Mouse (Mus musculus) lung, embryonic 16.5 days (tissue): ENCODE measurements at regions not wholly inside any gene's neighbourhood (a gene's known extent, or its start where the extent isn't known, plus 50 kb on each side); places are given as distances from the start of the nearest gene placed in this dataset.

Experiments
- ATAC-seq: fragments of 200-750 bp; cut with Nextera tagmentation; 2 replicates; pipeline ENCODE4 v1.8.0; 2017; ENCODE audit warnings: low read depth, mild to moderate bottlenecking, moderate library complexity
- H3K27ac ChIP-seq: fragments of 300-500 bp; sonication (generic); 2 replicates; pipeline ENCODE4 v1.5.1; 2014; ENCODE audit warnings: mild to moderate bottlenecking, control low read depth, low read length
- H3K27me3 ChIP-seq: fragments of 300-500 bp; sonication (generic); 2 replicates; pipeline ENCODE4 v1.6.1; 2014; ENCODE audit warnings: low read depth, low read length, mixed read lengths; ENCODE audit not compliant: control insufficient read depth, insufficient read depth
- H3K36me3 ChIP-seq: fragments of 300-500 bp; sonication (generic); 2 replicates; pipeline ENCODE4 v1.6.1; 2014; ENCODE audit warnings: low read length; ENCODE audit not compliant: control insufficient read depth, insufficient read depth
- H3K4me1 ChIP-seq: fragments of 300-500 bp; sonication (generic); replicated peaks from 2 replicates; pipeline ENCODE4 v1.6.1; 2014; ENCODE audit warnings: low read length, mixed read lengths; ENCODE audit not compliant: control insufficient read depth, insufficient read depth
- H3K4me2 ChIP-seq: fragments of 300-500 bp; sonication (generic); 2 replicates; pipeline ENCODE4 v1.6.1; 2014; ENCODE audit warnings: low read depth, low read length, control low read depth
- H3K4me3 ChIP-seq: fragments of 300-500 bp; sonication (generic); 2 replicates; pipeline ENCODE4 v1.5.1; 2014; ENCODE audit warnings: mild to moderate bottlenecking, low read length, control low read depth
- H3K9ac ChIP-seq: fragments of 300-500 bp; sonication (generic); 2 replicates; pipeline ENCODE4 v1.6.1; 2014; ENCODE audit warnings: low read length, control low read depth
- H3K9me3 ChIP-seq: fragments of 300-500 bp; sonication (generic); 2 replicates; pipeline ENCODE4 v1.6.1; 2016; ENCODE audit warnings: low read length; ENCODE audit not compliant: control insufficient read depth
- WGBS: fragments of 180-500 bp; shearing (Covaris S2); extraction: QIAGEN DNeasy Blood & Tissue Kit; methylation state at CpG from one replicate; pipeline ENCODE4 v1.1.7; 2014; 5-methylcytosine and 5-hydroxymethylcytosine counted together

DNA sequence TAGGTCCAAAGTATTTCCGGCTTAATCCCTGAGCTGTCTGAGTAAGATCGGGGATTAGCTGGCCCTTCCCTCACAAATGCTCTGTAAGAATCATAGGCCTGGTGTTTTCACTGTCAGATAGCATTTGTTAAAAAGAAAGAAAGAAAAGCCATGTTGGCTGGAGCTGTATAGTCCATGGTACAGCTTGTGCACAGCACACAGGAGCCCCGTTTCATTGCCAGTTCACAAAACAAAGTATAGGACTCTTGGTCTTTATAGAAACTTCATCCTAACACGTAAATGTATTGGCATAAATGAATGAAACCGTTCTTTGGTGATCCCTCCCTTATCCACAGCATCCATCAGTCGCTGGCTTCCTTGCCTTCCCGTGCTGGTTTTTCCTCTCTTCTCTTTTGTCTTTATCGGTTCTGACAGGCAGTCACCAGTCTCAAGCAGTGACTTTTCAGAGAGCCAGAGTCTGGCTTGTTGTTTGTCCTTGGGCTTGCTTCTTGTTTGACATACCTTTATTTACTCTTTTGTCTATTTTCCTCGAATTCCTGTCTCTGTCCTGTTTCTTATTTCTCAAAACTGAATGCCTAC lies 117.3 kb downstream of the Dhrs2 start:
- Histone ChIP-seq H3K9ac (no peak overlapping the region), H3K4me1 (no peaks in the 10 kb centered on the region), H3K27ac (no peak overlapping the region), H3K27me3 (no peaks in the 10 kb centered on the region), H3K4me3 (no peak overlapping the region), H3K4me2 (no peak overlapping the region), H3K9me3 (no peaks in the 10 kb centered on the region), H3K36me3 (no peaks in the 10 kb centered on the region)
- 56% methylated on average over 9 of the region's 9 CpGs for WGBS
- no peak for ATAC-seq

DNA sequence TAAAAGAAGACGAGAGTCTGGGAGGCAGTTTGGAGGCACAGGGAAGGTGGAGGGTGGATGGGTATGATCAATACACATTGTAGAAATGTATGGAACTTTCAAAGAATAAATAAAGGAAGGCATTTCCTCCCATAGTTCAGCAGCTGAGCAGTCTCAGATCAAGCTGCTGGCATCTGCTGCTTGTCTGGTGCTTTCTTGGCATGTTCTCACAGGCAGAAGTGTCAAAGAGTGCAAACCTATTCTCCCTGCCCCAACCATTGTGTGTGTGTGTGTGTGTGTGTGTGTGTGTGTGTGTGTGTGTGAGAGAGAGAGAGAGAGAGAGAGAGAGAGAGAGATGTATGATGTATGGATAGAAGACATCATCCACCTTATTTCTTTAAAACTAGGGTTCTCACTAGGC lies 121.5 kb downstream of the Dhrs2 start:
- no peaks in the 10 kb centered on the region for H3K36me3 ChIP-seq

DNA sequence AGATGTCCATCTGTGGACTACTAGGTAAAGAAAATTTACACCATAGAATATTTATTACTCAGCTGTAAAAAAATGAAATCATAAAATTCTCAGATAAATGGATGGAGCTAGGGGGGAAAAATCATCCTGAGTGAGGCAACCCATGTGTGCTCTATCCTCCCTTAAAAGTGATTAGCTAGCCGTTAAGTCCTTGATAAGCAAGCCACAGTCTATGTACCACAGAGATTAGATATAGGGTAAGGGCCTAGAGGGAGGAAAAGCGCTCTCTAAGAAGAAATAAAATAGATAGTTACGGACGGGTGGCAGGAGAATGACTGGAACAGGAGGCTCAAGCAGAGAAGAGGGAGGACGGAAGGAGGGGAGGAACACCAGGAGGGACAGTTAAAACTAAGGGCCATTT lies 122.1 kb downstream of the Dhrs2 start:
- Histone ChIP-seq H3K4me2 (no peak overlapping the region), H3K27me3 (no peaks in the 10 kb centered on the region), H3K9me3 (no peaks in the 10 kb centered on the region), H3K9ac (no peak overlapping the region), H3K27ac (no peak overlapping the region), H3K4me1 (no peaks in the 10 kb centered on the region), H3K36me3 (no peaks in the 10 kb centered on the region), H3K4me3 (no peak overlapping the region)
- 73% methylated on average over 5 of the region's 5 CpGs for WGBS
- ATAC-seq: no peak

More for the DNA sequence above, 121.5 kb downstream of the Dhrs2 start:
- Histone ChIP-seq H3K4me2 (no peak overlapping the region), H3K4me1 (no peaks in the 10 kb centered on the region), H3K9me3 (no peaks in the 10 kb centered on the region), H3K27ac (no peak overlapping the region), H3K27me3 (no peaks in the 10 kb centered on the region), H3K9ac (no peak overlapping the region), H3K4me3 (no peak overlapping the region)
- no peak for ATAC-seq
- WGBS: 30% methylated on average over 1 of the region's 1 CpGs

DNA sequence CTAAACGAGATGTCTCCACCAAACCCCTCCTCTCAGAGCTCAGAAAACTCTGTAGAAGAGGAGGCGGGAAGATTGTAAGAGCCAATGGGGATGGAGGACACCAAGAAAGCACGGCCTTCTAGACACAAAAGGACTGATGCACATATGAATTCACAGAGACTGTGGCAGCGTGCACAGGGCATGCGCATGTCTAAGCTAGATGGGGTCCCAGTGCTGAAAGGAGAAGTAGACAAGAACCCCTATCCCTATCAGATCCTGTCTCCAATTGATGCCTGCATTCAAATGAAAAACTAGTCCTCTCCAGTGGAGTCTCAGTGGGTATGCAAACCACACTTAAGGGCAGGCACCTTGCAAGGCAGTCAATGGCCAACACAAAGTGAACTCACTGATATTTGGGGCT lies 123.3 kb downstream of the Dhrs2 start:
- no peaks in the 10 kb centered on the region for H3K9me3 ChIP-seq
- no peak overlapping the region for H3K4me2 ChIP-seq
- H3K4me1 ChIP-seq: no peaks in the 10 kb centered on the region
- H3K27ac ChIP-seq: no peak overlapping the region
- whole genome bisulfite sequencing: 85% methylated on average over 5 of the region's 5 CpGs
- no peak for ATAC-seq
- no peak overlapping the region for H3K9ac ChIP-seq
- no peaks in the 10 kb centered on the region for H3K36me3 ChIP-seq
- no peaks in the 10 kb centered on the region for H3K27me3 ChIP-seq
- H3K4me3 ChIP-seq: no peak overlapping the region

DNA sequence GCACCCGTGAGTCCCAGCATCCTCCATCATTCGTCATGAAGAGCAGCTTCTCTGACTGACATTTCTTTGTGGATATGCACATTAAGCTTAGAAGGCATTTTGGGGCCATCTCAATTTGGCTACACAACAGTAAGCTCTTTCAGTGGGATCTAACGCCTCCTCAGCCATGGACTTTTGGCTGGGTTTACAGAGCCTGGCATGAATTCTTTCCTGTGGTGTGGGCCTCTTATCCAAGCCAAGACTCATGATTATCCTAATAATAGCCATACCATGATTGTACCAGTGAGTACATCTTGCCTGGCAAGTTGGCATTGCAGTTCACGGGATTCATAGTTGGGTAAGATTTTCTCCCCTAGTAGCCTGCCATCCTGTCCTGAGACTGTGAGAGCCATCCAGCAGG lies 126.3 kb downstream of the Dhrs2 start:
- Histone ChIP-seq H3K4me3 (no peak overlapping the region), H3K9ac (no peak overlapping the region)
- 82% methylated on average over 4 of the region's 4 CpGs for WGBS

DNA sequence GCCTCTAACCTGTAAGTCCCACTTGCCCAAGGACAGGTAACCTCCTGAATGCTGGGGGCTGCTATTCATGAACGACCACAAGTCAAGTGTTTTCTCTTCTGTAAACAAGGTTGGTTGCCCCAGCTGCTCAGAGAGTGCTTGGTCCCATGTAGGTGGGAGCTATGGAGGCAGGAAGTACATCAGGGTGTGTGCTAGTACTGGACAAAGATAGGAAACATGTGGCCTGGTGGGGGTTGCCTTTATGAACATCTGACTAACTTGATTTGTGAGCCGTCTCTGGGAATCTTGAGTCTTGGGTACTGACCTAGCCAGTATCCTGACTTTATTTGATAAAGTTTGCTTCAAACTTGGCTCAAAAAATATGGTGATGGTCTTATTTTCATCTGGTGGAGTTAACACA lies 121.3 kb upstream of the Dhrs4 start:
- peak; percentile 34; the same call in 1 of the 2 replicates for ATAC-seq
- no peak overlapping the region for H3K9ac ChIP-seq

More for the DNA sequence above, 126.3 kb downstream of the Dhrs2 start:
- H3K4me1 ChIP-seq: no peaks in the 10 kb centered on the region
- no peak overlapping the region for H3K4me2 ChIP-seq
- no peak overlapping the region for H3K27ac ChIP-seq
- ATAC-seq: no peak
- no peaks in the 10 kb centered on the region for H3K27me3 ChIP-seq
- H3K9me3 ChIP-seq: no peaks in the 10 kb centered on the region
- H3K36me3 ChIP-seq: no peaks in the 10 kb centered on the region

DNA sequence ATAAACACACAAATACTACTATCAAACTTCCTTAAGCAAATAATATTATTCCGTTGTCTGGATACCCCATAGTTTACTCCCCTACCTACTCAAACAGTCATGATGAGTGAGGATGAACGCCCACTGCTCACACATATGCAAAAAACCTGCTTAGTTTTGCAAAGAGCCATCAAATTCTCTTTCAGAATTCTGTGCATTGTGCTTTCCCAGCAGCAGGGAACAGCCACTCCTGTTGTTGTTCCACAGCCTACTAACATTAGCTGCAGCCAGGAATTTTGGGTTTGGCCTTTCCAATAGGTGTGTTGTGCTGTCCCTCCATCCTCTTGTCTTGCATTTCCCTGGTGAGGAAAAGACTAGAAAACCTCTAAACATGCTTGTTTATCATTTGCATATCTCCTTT lies 120.1 kb upstream of the Dhrs4 start:
- no peak overlapping the region for H3K9ac ChIP-seq
- no peaks in the 10 kb centered on the region for H3K9me3 ChIP-seq
- H3K4me2 ChIP-seq: no peak overlapping the region
- H3K27ac ChIP-seq: no peak overlapping the region
- H3K36me3 ChIP-seq: no peaks in the 10 kb centered on the region
- H3K27me3 ChIP-seq: no peaks in the 10 kb centered on the region
- H3K4me3 ChIP-seq: no peak overlapping the region
- ATAC-seq: no peak
- H3K4me1 ChIP-seq: no peaks in the 10 kb centered on the region
- WGBS: 71% methylated on average over 2 of the region's 2 CpGs

More for the DNA sequence above, 121.3 kb upstream of the Dhrs4 start:
- Histone ChIP-seq H3K36me3 (no peaks in the 10 kb centered on the region), H3K4me1 (no peaks in the 10 kb centered on the region), H3K27ac (no peak overlapping the region), H3K4me3 (no peak overlapping the region), H3K9me3 (no peaks in the 10 kb centered on the region), H3K27me3 (no peaks in the 10 kb centered on the region), H3K4me2 (no peak overlapping the region)
- 47% methylated on average over 2 of the region's 2 CpGs for WGBS

DNA sequence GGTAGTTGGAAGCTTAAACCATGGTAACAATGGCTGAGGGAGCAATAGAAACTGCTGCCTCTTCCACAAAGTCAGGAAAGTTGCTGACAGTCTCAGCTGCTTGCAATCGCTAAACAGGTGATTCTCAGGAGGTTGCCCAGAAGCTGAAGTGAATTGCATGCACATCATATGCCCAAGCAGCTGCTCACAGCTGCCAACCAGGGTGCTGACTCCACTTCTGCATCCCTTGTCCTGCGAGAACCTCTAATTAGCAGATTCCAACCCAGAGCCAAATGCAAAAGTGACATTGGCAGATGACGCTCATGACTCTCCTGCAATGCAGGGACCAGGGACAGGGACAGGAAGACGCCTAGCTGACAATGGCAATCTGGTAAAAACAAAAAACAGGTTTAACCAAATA lies 116.2 kb upstream of the Dhrs4 start:
- 70% methylated on average over 4 of the region's 4 CpGs for WGBS
- H3K27me3 ChIP-seq: no peaks in the 10 kb centered on the region
- H3K4me1 ChIP-seq: no peaks in the 10 kb centered on the region
- H3K4me2 ChIP-seq: no peak overlapping the region
- H3K4me3 ChIP-seq: no peak overlapping the region
- no peak overlapping the region for H3K9ac ChIP-seq
- ATAC-seq: no peak
- no peaks in the 10 kb centered on the region for H3K36me3 ChIP-seq
- no peaks in the 10 kb centered on the region for H3K9me3 ChIP-seq
- no peak overlapping the region for H3K27ac ChIP-seq

DNA sequence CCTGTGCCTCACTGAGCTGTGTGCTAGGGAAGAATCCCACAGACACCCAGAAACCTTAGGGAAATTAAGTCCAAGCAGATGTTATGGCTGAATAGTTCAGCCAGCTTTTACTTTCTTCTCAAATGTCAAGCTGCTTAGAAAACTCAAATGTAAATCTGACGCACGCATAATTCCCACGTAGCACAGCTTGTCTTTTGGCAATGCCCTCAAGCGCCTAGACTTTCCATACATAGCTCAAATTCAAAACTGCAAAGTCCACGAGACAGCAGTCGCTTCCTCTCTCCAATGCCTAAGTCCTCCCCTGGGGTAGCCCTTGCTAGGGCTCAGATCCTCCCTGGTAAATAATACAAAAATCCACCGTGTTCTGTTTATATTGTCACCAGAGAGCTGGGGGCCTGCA lies 115.8 kb upstream of the Dhrs4 start:
- Histone ChIP-seq H3K4me1 (no peaks in the 10 kb centered on the region), H3K4me3 (no peak overlapping the region), H3K27ac (no peak overlapping the region), H3K27me3 (no peaks in the 10 kb centered on the region), H3K9me3 (no peaks in the 10 kb centered on the region), H3K4me2 (no peak overlapping the region), H3K36me3 (no peaks in the 10 kb centered on the region), H3K9ac (no peak overlapping the region)
- WGBS: 66% methylated on average over 7 of the region's 7 CpGs
- ATAC-seq: no peak

DNA sequence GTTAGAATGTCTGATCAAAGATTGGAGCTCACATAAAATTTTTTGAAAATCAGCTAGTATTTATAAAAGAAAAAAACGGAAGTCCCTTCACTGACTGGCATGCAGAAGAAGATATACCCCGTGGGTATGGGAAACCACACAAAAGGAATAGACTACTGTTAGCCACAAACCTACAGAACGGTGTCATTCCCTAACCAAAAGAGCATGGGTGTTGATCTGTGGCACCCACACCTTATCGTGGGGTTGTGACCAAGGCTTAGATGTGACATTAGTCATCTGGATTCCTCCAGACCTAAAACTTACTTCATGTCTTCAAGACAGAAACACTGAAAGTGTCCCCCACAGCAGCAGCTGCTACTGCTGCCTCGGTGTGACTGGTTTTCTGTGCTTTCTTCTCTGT lies 108.2 kb upstream of the Dhrs4 start:
- Histone ChIP-seq H3K27ac (no peak overlapping the region), H3K4me3 (no peak overlapping the region), H3K27me3 (no peaks in the 10 kb centered on the region), H3K4me2 (no peak overlapping the region), H3K9ac (no peak overlapping the region), H3K36me3 (no peaks in the 10 kb centered on the region), H3K9me3 (no peaks in the 10 kb centered on the region), H3K4me1 (no peaks in the 10 kb centered on the region)
- 77% methylated on average over 5 of the region's 5 CpGs for WGBS
- no peak for ATAC-seq
